Mouse (Mus musculus): ENCODE results near the gene Fam117b.

Fam117b gene

DNA sequence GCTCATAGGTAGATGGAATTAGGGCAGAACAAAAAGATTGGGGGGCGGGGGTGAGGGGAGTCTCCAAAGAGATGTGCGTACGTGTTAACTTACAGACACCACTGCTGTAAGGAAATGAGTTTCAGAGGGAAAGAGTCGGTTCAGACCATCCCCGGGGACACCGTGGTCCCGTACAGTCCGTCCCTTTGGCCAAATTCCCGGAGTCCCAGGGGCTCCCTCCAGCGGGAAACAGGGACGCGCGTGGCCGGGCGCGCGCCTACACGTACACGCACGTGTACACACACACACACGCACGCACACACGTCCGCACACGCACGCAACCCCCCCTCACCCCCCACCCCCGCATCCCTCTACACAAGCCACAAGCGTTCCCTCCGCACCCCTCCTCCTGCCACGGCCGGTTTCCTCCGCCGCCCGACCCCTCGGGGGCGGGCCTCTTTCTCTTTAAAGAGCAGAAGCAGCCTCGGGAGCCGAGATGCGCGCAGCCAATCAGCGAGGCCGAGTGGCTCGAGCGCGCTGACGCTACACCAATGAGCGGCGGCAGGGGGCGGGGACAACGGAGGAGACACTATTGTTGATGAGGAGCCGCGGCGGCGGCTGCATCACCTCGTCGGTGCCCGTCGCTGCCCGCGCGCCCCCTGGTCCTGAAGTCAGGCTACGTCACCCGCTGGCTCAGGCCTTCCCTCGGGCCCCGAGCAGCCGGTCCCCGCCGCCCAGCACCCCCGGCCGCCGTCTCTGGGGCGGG, at the start of gene Fam117b:
Fam117b (plus strand) TSS at position 594 of the 745 bp plus-strand sequence.
- DNase-seq (ENCODE audit: low spot score in 2 of 2), result peak; percentile 98 to 99

- DNase-seq (ENCODE audit: low spot score in 2 of 2), result no peak
Measured at GRCm38 (mm10) chr1:59868041-59868440, 44.8 kb upstream of the Fam117b start.

- DNase-seq (ENCODE audit: low spot score in 2 of 2), result no peak
Measured at GRCm38 (mm10) chr1:59874023-59874422, 38.8 kb upstream of the Fam117b start.

DNA sequence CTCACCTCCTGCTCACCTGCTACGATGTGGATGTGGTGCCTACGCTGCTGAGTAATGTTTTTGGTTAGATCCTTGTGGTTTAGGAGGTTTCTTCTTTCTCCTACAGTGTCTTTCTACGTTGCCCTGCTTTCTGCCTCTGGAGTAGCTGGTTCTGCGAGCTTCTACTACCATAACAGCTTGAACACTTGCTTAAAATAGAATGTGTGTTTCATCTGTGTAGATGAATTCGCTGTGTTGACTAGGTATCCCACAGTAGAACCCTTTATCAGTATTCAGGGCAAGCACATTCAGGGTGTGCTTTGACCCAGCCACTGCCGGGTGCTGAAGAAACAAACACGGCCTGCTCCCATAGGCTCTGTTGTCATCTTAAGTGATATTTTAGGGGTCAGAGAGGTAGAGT, 34.7 kb upstream of the Fam117b start:
- DNase-seq (ENCODE audit: low spot score in 2 of 2), result no peak

DNA sequence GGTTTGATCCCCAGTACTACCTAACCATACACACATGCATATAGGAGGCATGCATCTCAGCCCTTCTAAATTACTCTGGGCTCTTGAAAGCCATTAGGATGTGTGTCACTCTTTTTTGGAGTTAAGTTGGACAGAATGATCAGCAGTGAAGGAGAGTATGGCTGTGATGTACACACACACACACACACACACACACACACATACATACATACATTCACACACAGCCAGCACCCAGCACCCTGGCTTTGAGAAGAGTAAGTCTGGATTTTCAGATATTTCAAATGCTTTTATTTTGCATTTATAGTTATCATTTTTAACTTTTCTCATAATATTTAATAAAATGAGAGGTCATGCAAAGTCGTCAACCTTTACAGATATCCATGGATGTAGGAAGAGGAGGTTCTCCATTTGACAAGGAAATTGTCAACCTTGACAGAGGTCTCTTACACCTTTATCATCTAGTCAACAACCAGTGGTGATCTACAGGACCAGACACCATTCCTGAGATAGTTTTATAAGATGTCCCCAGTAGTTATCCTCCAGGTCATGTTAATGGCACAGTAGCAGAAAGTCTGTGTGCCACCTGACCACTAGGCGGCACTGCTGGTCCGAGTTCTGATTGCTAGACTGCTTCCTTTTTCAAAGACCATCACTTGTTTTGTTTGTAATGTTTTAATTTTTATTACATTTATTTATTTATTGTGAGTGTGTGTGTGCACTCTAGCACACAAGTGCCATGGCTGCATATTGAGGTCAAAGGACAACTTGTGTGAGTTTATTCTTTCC, 29.3 kb upstream of the Fam117b start:
- DNase-seq (ENCODE audit: low spot score in 2 of 2), result peak; percentile 61 to 62

- DNase-seq (ENCODE audit: low spot score in 2 of 2), result no peak
Measured at GRCm38 (mm10) chr1:59886899-59887298, 25.9 kb upstream of the Fam117b start.

GRCm38 (mm10) chr1:59888018-59888417, 24.8 kb upstream of the Fam117b start:
- no peak for DNase-seq (ENCODE audit: low spot score in 2 of 2)

DNA sequence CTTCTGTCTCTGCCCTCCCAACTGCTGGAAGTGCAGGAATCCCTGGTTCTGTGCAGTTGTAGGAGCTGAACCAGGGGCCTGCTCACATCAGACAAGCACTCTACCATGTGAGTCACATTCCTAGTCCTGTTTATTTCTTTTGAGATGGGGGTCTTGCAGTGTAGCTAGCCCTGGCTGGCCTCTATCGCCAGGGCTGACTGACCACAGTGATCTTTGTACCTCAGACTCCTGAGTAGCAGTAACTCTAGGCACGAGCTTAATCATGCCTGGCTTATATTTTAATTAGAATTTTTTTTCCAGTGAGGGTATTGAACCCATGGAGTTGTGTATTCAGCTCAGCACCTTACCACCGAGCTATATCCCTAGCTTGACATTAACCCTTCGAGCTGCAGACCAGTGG, 21.6 kb upstream of the Fam117b start:
- no peak for DNase-seq (ENCODE audit: low spot score in 2 of 2)

- no peak for DNase-seq (ENCODE audit: low spot score in 2 of 2)
Measured at GRCm38 (mm10) chr1:59892777-59893176, 20.0 kb upstream of the Fam117b start.

GRCm38 (mm10) chr1:59894025-59894424, 18.8 kb upstream of the Fam117b start:
- DNase-seq (ENCODE audit: low spot score in 2 of 2), result no peak

DNA sequence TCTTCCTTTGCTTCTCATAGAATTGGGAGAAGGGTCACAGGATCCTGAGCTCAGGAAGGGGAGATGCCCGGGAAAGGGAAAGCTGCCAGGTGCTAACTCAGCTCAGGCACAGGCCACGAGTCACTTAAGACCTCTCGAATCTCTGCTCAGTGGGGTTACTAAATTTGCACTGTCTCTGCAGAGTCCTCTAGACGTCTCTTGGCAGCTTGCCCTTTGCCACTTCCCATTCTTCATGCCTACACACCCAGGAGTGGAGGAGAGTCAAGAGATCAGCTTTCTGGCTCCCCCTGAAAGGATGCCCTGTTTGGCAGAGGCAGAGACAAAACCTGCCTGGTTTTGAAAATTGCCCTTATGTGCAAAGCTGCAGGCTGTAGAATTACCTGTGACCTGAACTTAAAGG, 17.4 kb upstream of the Fam117b start:
- DNase-seq (ENCODE audit: low spot score in 2 of 2), result peak; percentile 33 to 58

- no peak for DNase-seq (ENCODE audit: low spot score in 2 of 2)
Measured at GRCm38 (mm10) chr1:59897147-59897798, 15.5 kb upstream of the Fam117b start.

GRCm38 (mm10) chr1:59899679-59900078, 13.1 kb upstream of the Fam117b start:
- no peak for DNase-seq (ENCODE audit: low spot score in 2 of 2)

DNA sequence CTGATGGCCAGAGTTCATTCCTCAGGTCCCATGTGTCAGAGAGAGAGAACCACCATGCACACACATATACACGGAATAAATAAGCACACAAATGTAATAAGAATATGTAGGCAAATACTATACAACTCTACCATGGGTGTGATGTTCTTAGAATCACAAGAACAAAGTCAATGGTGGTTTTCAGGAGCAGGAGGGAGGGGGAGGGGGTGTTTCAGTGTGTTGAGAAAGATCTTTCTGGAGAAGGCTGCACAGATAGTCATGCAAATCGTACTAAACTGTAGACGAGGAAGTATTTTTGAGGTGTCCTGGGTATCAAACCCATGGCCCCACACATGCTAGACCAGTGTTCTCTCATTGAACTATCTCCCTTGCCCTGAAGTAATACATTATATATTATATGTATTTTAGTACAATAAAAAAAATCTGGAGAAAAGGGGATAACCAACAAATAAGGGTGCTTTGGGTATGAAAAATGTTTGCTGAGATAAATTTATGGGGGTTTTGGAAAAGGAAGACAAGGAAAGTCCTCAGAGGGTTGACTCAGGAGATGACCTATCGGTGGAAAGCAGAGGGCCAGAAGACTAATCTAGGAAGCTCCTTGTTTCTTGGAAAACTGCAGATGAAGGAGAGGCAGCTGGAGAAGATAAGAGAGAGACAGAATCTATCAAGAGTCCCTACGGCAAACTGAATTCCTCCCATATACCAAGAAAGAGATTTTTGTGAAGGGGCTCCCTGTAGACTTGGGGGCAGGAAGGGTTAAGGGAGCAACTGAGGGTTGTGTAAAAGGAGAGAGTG, 11.5 kb upstream of the Fam117b start:
- no peak for DNase-seq (ENCODE audit: low spot score in 2 of 2)

DNA sequence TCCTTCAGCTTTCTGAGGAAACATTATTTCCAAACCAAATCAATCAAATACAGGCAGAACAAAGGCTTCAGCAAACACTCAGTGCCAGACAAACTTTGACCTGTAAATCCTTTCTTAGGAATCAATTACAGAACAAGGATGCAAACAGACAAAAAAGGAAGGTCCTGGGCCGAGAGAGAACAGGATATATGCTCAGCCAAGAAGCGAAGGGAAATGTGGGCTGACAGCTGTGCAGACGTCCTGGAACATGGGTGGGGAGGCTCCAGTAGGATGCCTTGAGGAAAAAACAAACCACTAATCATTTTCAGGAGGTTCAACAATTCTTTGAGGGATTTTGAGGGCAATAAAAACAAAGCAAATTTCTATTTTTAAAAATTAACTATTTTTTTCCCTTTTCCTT, 10.2 kb upstream of the Fam117b start:
- no peak for DNase-seq (ENCODE audit: low spot score in 2 of 2)

DNA sequence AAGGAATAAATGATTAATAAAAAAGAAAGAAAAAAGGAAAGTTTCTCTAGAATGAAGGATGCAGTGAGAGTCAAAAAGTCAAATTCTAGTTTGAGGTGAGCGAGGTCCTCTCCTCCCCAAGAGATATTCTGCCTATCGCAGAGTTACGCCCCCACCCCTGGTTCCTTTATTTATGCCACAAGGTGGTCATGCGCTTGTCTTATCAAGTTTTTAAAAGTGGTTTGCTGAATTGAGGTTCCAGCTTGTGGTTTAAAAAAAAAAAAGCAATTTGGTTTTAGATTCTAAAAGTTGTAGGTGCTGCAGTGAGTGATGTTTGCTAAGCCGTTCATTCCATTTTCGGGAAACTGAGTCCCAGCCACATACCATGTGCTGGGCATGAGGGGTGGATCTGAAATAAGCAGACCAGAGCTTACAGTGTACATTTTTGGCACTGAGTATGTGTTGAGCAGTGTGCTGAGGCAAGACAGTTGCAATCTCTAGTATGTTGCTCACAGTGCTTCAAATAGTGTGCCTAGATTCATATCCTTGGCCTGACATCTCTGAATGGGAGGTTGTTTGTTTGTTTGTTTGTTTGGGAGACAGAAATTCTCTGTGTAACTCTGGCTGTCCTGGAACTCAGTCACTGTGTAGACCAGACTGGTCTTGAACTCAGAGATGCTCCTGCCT, 8.0 kb upstream of the Fam117b start:
- no peak for DNase-seq (ENCODE audit: low spot score in 2 of 2)

GRCm38 (mm10) chr1:59905916-59906315, 6.9 kb upstream of the Fam117b start:
- no peak for DNase-seq (ENCODE audit: low spot score in 2 of 2)

GRCm38 (mm10) chr1:59906819-59907521, 5.8 kb upstream of the Fam117b start:
- no peak for DNase-seq (ENCODE audit: low spot score in 2 of 2)

DNA sequence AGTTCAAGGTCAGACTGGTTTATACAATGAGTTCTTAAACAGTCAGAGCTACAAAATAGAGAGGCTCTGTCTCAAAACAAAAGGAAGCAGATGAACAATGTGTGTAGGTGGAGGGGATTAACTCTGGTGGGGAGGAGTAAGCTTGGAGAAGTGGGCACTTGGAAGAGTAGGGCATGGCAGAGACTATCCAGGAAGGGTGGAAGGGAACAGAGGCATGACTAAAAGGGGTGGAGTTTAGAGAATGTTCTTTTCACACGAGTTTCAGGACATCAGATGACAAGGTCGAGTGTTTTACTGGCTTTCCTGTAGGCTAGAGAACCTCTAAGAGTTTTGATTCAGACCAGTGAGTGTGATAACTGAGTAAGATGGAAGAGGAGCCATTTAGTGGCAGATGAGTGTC, 5.1 kb upstream of the Fam117b start:
- no peak for DNase-seq (ENCODE audit: low spot score in 2 of 2)

GRCm38 (mm10) chr1:59910941-59911340, 1.9 kb upstream of the Fam117b start:
- DNase-seq (ENCODE audit: low spot score in 2 of 2), result no peak

Measured in spleen, postnatal 36 days (tissue).